Mouse (Mus musculus): Measurements from ENCODE around the gene Rcor2. TPM values are rescaled to one million over a fixed set of nuclear protein-coding genes. Genes with fewer than 3 reads are reported as not detected.

Gene Rcor2
- 2.6 and 3.2 TPM in 2 replicates for polyA plus RNA-seq (2015; fragmentation: Nextera tagmentation; extraction: Ambion mirVana)

GRCm38 (mm10) chr19:7267091-7267741 is at the start of gene Rcor2:
Gene Rcor2 (plus strand): TSS chr19:7267325.

DNA sequence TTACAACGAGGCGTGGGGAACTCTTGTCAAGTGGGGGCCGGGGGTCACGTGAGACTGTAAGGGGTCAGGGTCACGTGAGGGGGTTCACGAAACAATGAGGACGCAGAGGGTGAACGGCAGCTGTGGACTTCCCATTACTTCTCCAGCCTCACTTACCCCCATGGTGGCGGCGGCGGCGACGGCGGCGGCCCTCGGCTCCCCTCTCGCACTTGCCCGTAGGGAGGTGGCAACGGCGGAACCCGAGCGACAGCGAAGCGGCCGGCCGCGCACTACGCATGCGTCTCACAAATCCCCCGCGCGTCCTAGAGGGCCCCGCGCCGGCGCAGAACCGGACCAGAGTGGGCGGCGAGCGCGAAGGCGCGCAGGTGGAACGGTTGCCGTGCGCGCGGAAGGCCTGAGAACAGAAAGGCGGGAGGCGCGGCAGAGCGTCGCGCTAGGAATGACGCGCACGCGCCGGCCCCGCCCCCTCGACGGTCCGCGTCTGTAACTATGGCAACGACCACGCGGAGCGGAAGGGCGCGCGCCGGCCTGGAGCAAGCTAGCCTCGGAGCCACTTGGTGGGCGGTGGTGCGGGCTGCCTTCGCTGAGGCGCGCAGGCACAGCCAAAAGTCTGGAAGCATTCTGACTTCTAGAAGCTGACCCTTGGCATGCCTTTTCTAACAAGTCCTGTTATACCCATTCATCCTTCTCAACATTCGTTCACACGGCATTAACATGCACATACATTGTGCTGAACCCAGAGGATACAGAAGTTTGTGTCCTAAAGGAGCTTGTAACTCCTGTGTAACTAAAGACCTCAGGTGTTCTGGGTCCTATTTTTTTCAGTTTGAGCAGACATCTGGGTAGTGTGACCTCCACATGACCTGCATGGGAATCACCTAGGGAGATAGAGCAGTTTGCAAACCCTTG is 26.1 kb upstream of the Rcor2 start, which contains the start of gene Naa40:
TSS of gene Naa40 (minus strand) at position 402 of the 909 bp plus-strand sequence.

Other genes with a start within 250 kb of the Rcor2 start
- 6.2 and 9.5 TPM in 2 replicates for gene Fermt3, start 247.9 kb upstream of the Rcor2 start, polyA plus RNA-seq (2015; fragmentation: Nextera tagmentation; extraction: Ambion mirVana)
- gene Stip1, start 227.4 kb upstream of the Rcor2 start, polyA plus RNA-seq (2015; fragmentation: Nextera tagmentation; extraction: Ambion mirVana) = 83.4 and 97.1 TPM in 2 replicates
- 223 and 246 TPM in 2 replicates for gene Macrod1, start 210.5 kb upstream of the Rcor2 start, polyA plus RNA-seq (2015; fragmentation: Nextera tagmentation; extraction: Ambion mirVana)
- 0.38 and 0.54 TPM in 2 replicates for gene Flrt1, start 161.6 kb upstream of the Rcor2 start, polyA plus RNA-seq (2015; fragmentation: Nextera tagmentation; extraction: Ambion mirVana)
- 85.7 and 86.1 TPM in 2 replicates for gene Otub1, start 61.0 kb upstream of the Rcor2 start, polyA plus RNA-seq (2015; fragmentation: Nextera tagmentation; extraction: Ambion mirVana)
- gene Cox8a, start 49.7 kb upstream of the Rcor2 start, polyA plus RNA-seq (2015; fragmentation: Nextera tagmentation; extraction: Ambion mirVana) = 1,320 and 1,374 TPM in 2 replicates
- gene Naa40, start 26.1 kb upstream of the Rcor2 start, polyA plus RNA-seq (2015; fragmentation: Nextera tagmentation; extraction: Ambion mirVana) = 16.3 and 17.6 TPM in 2 replicates
- 12.5 and 16.2 TPM in 2 replicates for gene Mark2, start 74.5 kb downstream of the Rcor2 start, polyA plus RNA-seq (2015; fragmentation: Nextera tagmentation; extraction: Ambion mirVana)
- 9.8 and 11.1 TPM in 2 replicates for gene Spindoc, start 115.7 kb downstream of the Rcor2 start, polyA plus RNA-seq (2015; fragmentation: Nextera tagmentation; extraction: Ambion mirVana)
- 3.2 and 3.3 TPM in 2 replicates for gene 2700081O15Rik, start 150.3 kb downstream of the Rcor2 start, polyA plus RNA-seq (2015; fragmentation: Nextera tagmentation; extraction: Ambion mirVana)
- gene Rtn3, start 216.0 kb downstream of the Rcor2 start, polyA plus RNA-seq (2015; fragmentation: Nextera tagmentation; extraction: Ambion mirVana) = 62.9 and 69.4 TPM in 2 replicates
- 6.0 and 7.0 TPM in 2 replicates for gene Atl3, start 226.7 kb downstream of the Rcor2 start, polyA plus RNA-seq (2015; fragmentation: Nextera tagmentation; extraction: Ambion mirVana)

Data from skeletal muscle tissue, postnatal 0 days (tissue).